Mouse (Mus musculus): ENCODE measurements around the gene Stk35.
"Not testable (repeated sequence)": the region's sequence is repeated elsewhere in the genome, so short reads cannot be mapped to it uniquely, and the experiment has no call there.

Gene Stk35

DNA sequence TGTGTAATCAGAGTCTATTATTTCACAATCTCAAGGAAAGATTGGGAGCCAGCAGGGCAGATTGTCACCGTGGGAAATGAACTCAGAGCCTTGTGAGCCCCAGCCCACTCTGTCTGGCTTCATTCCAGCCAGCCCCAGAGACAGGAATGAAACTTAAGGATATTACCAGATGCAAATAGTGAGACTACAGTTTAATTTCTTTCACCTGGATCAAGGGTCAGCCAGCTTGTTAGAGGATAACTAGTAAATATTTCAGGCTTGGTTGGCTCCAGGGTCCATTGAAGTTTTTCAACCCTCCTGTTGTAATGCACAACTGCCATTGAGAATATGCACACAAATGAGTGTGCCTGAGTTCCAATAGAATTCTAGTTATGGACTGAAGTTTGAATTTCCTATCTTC lies 36.6 kb downstream of the Stk35 start:
- DNase-seq (ENCODE audit: low spot score): no peak

DNA sequence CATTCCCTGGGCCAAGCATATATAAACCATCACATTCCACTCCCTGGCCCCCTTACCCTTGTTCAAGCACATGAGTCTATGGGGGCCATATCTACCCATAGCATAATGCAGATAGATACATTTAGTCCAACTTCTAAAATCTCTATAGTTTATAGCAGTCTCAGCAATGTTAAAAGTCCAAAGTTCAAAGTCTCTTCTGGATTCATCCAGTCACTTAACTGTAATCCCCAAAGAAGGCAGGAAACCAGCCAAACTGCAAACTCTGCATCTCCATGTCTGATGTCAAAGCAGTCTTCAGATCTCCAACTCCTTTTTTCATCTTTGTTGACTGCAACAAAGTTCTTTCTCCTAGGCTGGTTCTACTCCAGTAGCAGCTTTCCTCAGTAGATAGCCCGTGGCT lies 38.0 kb downstream of the Stk35 start:
- no peak for DNase-seq (ENCODE audit: low spot score)

DNA sequence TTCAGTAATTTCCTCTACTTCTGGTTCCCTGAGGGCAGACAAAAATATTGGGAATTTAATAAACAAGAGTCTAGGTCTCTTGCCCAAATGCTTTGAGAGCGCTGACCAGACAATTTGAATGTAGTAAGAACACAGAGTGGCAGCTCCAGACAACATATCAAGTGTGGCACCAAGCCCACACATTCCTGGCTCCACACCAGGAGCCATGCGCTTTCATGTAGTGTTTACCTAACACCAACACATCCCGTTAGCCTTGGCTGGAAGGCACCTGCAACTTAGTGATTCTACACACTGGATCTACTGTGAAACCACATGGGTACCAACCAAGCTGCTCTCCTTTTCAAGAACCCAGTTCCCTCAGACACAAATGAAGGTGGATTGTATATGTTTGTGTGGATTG lies 45.5 kb downstream of the Stk35 start:
- no peak for DNase-seq (ENCODE audit: low spot score)

DNA sequence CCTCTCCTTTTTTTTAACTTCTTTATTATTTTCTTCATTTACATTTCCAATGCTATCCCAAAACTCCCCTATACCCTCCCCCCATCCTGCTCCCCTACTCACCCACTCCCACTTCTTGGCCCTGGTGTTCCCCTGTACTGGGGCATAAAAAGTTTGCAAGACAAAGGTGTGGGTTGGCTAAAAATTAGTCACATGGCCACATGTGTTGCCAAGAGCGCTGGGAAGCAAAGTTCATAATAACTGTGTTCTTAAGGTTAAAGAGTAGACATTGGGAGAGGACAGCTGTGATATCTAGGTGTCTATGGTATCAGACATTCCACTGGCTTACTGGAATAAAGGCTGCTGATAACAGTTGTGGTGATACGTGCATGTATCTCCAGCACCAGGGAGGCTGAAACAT lies 46.2 kb downstream of the Stk35 start:
- no peak for DNase-seq (ENCODE audit: low spot score)

DNA sequence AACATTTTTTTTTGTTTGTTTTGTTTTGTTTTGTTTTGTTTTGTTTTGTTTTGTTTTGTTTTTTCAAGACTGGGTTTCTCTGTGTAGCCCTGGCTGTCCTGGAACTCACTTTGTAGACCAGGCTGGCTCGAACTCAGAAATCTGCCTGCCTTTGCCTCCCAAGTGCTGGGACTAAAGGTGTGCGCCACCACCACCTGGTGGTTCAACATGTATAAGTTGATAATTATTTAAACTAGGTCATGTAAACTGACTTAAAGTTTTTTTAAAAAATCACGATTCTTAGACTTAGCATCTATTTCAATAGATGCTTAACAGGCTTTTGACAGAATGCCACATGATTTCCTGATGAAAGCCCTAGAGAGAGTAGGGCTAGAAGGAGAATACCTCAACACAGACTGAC lies 48.8 kb downstream of the Stk35 start:
- DNase-seq (ENCODE audit: low spot score): not testable (repeated sequence)

DNA sequence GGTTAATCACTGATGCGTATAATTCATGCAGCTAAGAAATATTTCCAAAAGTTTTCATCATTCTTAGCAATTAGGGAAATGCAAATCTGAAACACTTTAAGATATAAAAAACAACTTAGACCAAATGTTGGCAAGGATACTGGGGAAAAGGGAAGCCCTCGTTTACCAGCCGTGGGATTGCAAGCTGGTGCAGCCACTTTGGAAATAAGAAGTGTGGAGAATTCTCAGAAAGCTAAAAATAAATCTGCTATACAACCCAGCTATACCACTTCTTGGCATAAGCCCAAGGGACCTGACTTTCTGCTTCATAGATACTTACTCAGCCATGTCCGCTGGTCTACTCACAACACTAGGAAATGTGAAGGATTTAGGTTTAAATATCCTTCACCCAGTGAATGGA lies 51.2 kb downstream of the Stk35 start:
- DNase-seq (ENCODE audit: low spot score): no peak

DNA sequence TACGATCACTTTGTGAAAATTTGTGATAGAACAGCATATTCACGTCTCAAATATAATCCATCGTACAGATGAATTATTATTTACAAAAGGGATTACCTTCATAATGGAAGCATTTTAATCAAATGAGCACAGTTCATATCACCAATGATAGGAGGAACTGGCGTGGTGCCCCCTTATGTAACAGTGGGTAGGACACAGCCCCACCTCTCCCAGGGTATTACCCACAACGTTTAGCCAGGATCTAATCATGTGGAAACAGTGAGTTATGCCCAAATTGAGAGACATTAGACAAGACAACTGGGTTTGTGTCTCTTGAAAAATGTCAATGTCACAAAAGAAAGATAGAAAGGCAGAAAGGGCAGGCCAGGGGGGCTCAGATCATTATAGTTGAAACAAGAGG lies 62.9 kb downstream of the Stk35 start:
- DNase-seq (ENCODE audit: low spot score): no peak

DNA sequence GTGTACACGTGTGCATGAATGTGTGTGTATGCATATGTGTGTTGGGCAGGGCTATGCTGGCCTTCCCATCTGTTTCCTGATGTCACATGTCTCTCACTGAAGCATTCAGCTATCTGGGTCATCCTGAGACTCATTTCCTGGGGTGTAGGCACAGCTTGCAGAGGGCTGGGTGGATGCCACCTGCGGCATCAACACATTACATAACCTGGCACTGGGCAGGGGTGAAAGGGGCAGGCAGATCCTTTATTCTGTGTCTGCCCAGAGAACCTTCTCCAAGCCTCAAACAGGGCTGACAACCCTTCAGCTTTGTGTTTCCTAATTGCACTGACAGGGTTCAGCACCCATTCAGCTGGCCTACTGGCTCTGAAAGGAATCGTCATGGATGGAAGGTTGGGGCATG lies 64.6 kb downstream of the Stk35 start:
- DNase-seq (ENCODE audit: low spot score): no peak

DNA sequence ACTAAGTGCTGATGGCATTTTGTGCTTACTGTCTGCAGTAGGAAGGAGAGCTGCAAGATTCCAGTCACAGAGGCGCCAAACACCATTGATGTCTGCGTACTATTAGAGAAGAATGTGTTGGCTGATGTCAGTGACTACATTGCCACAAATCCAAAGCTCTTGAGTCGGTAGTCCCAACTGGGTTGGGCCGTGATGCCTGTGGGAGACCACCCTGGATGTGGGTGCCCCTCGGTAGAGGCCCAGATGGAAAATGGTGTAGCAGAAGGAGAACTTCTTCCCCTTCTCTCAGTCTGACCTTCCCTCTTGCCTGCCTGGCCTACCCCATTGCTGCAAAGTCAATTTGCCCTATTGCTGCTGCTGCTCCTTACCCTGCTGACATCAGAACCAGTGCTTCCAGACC lies 68.8 kb downstream of the Stk35 start:
- no peak for DNase-seq (ENCODE audit: low spot score)

DNA sequence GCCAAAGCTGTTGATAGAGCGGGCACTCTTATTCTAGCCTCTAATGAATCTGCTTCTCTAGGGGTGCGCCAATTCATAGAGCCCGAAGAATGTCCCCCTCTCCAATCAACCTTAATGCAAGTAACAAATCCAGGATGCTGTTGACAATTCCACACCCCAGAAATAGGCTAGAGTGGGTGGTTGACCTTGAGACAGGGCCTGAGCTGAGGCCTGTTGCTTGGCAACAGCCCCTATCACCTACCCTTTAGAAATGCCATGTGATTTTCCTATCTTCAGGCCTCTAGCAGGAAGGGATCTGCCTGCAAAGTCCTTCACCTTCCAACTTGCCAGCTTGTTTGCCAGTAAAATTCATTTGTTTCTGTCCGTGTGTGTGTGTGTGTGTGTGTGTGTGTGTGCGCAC lies 70.9 kb downstream of the Stk35 start:
- DNase-seq (ENCODE audit: low spot score): no peak

DNA sequence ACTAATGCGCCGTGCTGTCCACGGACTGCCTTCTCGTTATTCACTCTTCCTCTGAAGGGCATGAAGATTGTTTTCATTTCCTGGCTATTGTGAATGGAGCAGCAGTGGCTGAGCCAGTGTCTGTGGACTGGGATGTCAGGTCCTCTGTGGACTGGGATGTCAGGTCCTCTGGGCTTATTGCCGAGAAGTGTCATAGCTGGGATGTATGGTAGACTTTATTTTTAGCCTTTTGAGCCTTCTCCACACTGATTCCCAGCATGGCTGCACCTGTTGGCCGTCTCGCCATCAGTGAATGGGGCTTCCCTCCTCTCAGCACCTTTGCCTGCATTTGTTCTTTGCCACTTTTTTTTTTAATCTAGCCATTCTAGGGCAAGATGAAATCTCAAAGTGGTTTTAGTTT lies 71.8 kb downstream of the Stk35 start:
- DNase-seq (ENCODE audit: low spot score): no peak

DNA sequence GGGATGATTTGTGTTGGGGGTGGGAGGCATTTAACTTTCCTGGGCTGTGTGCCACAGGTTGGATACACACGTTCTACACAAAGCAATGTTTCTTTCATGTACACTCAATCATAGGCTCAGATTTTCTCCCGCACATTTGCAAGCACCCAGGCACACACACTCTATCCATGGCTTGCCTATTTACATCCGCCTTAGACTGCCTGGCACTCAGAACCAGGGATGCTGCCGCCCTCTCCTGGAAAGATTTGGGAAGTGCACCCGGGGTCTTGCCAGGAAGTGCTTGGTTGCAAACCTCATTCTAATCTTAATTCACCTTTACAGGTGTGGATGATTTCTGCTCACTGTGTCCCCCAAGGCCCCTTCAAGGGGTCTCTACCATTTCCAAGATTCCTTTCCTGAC lies 73.2 kb downstream of the Stk35 start:
- no peak for DNase-seq (ENCODE audit: low spot score)

DNA sequence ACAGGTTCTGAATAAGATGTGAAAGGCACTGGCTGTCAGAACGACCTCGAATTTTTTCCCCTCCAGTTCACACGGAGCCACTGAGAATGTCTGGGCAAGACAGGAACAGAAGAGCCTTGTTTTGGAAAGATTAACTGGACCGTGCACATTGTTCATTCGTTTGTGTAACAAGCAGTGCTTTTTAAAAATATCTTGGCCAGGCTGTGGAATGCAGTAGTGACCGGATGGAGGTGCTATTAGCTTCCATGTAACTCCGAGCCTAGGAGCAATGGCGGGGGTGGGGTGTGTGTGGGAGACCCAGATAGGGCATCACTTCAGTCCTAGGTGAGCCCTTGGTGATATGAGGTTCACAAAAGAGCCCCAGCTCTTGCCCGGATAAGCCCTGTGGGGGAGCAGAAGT lies 73.8 kb downstream of the Stk35 start:
- no peak for DNase-seq (ENCODE audit: low spot score)

DNA sequence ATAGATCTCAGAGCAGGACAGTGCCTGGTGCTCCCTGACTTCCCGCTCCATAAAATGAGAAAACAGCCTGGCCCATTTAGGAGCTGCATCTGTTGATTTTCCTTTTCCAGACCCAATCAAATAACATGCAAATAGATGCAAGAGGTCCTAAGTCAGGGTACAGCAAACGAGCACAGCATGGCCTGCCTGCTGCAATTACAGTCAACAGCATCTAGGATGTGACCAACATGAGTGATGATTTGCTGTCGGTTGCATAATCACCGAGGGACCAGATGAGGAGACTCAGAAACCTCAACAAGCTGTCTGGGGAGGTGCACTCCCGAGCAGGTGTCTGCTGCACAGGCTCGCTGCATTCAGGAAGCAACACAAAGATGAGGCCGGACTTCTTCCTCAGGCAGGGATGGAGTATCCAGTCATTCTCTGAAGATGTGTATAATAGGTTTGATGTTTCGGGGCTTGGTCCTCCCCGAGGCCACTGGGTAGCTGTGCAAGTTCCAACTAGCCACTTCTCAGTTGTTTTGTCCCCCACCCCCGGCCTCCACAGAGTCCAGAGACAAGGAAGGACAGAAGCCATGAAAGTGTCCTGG lies 74.3 kb downstream of the Stk35 start:
- no peak for DNase-seq (ENCODE audit: low spot score)

DNA sequence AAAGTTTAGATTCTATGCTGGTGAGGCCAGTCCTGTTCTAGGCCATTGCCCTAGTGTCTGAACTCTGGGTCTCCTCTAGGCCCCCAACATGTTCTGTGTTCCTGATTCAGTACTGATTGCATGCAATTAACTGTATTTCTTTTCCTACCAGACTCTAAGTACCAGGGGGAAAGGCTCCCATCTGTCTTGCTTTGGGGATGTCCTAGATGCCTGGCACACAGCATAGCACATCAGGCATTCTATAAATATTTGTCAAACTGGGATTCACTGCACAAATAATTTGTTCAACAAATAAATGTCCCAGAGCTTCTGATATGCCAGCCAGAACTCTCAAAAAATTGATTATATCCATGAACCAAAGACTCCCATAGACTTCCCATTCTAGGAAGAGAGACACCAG lies 76.6 kb downstream of the Stk35 start:
- DNase-seq (ENCODE audit: low spot score): no peak

DNA sequence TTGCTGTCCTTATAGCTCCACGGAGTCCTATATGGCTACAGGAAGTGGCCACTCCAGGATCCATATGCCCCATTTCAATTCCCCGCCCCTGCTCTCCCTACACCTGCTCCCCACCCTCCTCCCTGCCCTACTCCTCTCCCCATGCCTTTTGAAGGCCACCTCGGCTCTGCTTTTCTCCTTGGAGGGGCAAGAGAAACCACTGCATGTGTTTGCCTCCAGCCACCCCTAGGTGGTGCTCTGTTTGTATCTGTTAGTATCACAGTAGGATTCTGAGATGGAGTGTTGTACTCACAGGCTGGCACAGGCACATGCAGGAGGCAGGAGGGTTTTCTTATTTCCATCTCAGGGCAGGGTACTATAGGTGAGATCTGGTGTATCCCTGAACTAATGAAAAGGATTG lies 79.5 kb downstream of the Stk35 start:
- no peak for DNase-seq (ENCODE audit: low spot score)

DNA sequence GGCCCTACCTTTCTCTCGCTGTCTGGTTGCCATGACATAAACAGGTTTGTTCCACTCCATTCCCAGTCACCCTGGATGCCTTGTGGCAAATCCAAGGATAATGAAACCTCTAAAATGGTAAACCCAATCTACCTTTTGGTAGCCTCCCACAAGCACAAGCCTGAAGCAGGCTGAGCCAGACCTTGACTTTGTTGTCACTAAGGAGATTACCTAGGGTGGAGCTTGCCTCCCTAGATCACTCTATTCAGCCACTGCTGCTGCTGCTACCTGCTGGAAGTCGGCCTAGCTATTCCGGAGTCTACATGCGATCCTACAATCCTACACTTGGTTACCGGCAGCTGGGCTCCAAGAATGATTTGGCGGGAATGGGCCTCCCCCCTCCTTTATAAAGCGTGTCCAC lies 79.9 kb downstream of the Stk35 start:
- DNase-seq (ENCODE audit: low spot score): no peak

DNA sequence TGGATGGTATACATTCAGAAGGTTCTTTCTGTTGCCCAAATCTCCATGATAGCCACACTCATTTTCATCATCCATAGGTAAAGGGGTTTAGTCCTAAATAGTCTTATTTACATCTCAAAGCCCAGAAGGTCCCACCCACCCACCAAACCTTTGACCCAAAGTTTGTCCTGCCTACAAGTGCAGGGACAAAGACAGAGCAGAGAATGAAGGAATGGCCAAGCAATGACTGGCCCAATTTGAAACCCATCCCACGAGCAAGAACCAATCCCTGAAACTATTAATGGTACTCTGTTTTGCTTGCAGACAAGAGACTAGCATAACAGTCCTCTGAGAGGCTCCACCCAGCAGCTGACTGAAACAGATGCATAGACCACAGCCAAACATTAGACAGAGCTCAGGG lies 81.6 kb downstream of the Stk35 start:
- no peak for DNase-seq (ENCODE audit: low spot score)

Measured in urinary bladder, postnatal 10 days (tissue).